ENCODE assay signal across 9 mouse cellular contexts in genomic region chr10:75032395-75032794, GRCm38 (mm10). TPM values are rescaled to one million over a fixed set of nuclear protein-coding genes. Genes with fewer than 3 reads are reported as not detected.
DNase-seq lines count a peak whose midpoint lies in the region; ATAC-seq and TF ChIP-seq lines count a peak whose summit lies in the region.
"Had no signal": no experiment of that assay in that cellular context is flagged by ENCODE, and none has a peak within 500 bp of the region (broad histone marks: within the 10 kb centered on the region; RNA-seq: fewer than 3 reads in every experiment).

Gene Rsph14 (minus strand): TSS chr10:75032586.

- no peak within 1 kb of the TSS for H3K9ac ChIP-seq in forebrain, embryonic 11.5 days (ENCODE audit: low read length)
- H3K9ac ChIP-seq in kidney, postnatal 0 days (ENCODE audit: low read depth, low read length) = no peak within 1 kb of the TSS
- H3K9ac ChIP-seq in limb, embryonic 12.5 days (replicated peaks) = no peak within 1 kb of the TSS

- WGBS in forebrain, embryonic 11.5 days = 30% methylated on average over 10 of the region's 10 CpGs
- WGBS in forebrain, embryonic 10.5 days = 37% methylated on average over 10 of the region's 10 CpGs
- 10% methylated on average over 10 of the region's 10 CpGs for WGBS in kidney, postnatal 0 days
- WGBS in limb, embryonic 12.5 days = 27% methylated on average over 10 of the region's 10 CpGs
- 9% methylated on average over 10 of the region's 10 CpGs for WGBS in olfactory bulb, adult 2 months

- H3K9me3 ChIP-seq in forebrain, embryonic 11.5 days (ENCODE audit: control insufficient read depth, low read length) = no peaks in the 10 kb centered on the region
- H3K9me3 ChIP-seq in forebrain, embryonic 10.5 days = no peaks in the 10 kb centered on the region
- H3K9me3 ChIP-seq in kidney, postnatal 0 days (replicated peaks; ENCODE audit: low read length) = no peaks in the 10 kb centered on the region
- H3K9me3 ChIP-seq in limb, embryonic 12.5 days = no peaks in the 10 kb centered on the region

- H3K4me1 ChIP-seq in forebrain, embryonic 11.5 days (replicated peaks; ENCODE audit: control insufficient read depth, insufficient read depth, low read length) = no peaks in the 10 kb centered on the region; the same call in 1 of the 2 replicates
- peaks cover 41% of the 10 kb centered on the region for H3K4me1 ChIP-seq in forebrain, embryonic 10.5 days
- no peaks in the 10 kb centered on the region for H3K4me1 ChIP-seq in kidney, postnatal 0 days (replicated peaks; ENCODE audit: insufficient read depth, low read length)
- H3K4me1 ChIP-seq in limb, embryonic 12.5 days (replicated peaks) = peaks cover 26% of the 10 kb centered on the region
- H3K4me1 ChIP-seq in olfactory bulb, adult 2 months (ENCODE audit: control insufficient read depth, insufficient read depth, low read length) = peaks cover 6% of the 10 kb centered on the region

- no peak for TF ChIP-seq CTCF in kidney, postnatal 0 days (IDR thresholded peaks at IDR 0.05; ENCODE audit: low read depth)
- TF ChIP-seq CTCF in olfactory bulb, adult 2 months (IDR thresholded peaks at IDR 0.05; ENCODE audit: insufficient read depth, low read depth, low read length) = no peak

- H3K4me2 ChIP-seq in forebrain, embryonic 11.5 days (ENCODE audit: low read depth, low read length, severe bottlenecking) = no peak within 1 kb of the TSS
- H3K4me2 ChIP-seq in kidney, postnatal 0 days (ENCODE audit: low read length) = 0 out of 2 replicates have a peak within 1 kb of the TSS, but pooled peaks have one; percentile 1
- H3K4me2 ChIP-seq in limb, embryonic 12.5 days = peak within 1 kb of the TSS; percentile 24; the same call in 1 of the 2 replicates

- H3K27ac ChIP-seq in forebrain, embryonic 11.5 days (ENCODE audit: low read depth, low read length) = no peak within 1 kb of the TSS
- H3K27ac ChIP-seq in forebrain, embryonic 10.5 days = no peak within 1 kb of the TSS
- no peak within 1 kb of the TSS for H3K27ac ChIP-seq in kidney, postnatal 0 days
- no peak within 1 kb of the TSS for H3K27ac ChIP-seq in limb, embryonic 12.5 days
- 0 out of 2 replicates have a peak within 1 kb of the TSS, but pooled peaks have one; percentile 4 for H3K27ac ChIP-seq in olfactory bulb, adult 2 months (ENCODE audit: insufficient read depth, low read depth, low read length)

- no peak within 1 kb of the TSS for H3K4me3 ChIP-seq in forebrain, embryonic 11.5 days (ENCODE audit: low read depth, low read length)
- no peak within 1 kb of the TSS for H3K4me3 ChIP-seq in forebrain, embryonic 10.5 days
- H3K4me3 ChIP-seq in kidney, postnatal 0 days (replicated peaks; ENCODE audit: low read depth, low read length) = no peak within 1 kb of the TSS
- no peak within 1 kb of the TSS for H3K4me3 ChIP-seq in limb, embryonic 12.5 days (replicated peaks)
- H3K4me3 ChIP-seq in olfactory bulb, adult 2 months (ENCODE audit: insufficient read depth, low read depth, low read length) = peak within 1 kb of the TSS; percentile 20

- H3K27me3 ChIP-seq in forebrain, embryonic 11.5 days (ENCODE audit: control insufficient read depth, insufficient read depth, low read length) = no peaks in the 10 kb centered on the region
- H3K27me3 ChIP-seq in forebrain, embryonic 10.5 days (ENCODE audit: poor library complexity, severe bottlenecking) = peaks cover 6% of the 10 kb centered on the region; the same call in 1 of the 2 replicates
- no peaks in the 10 kb centered on the region for H3K27me3 ChIP-seq in kidney, postnatal 0 days (ENCODE audit: insufficient read depth, low read length)
- H3K27me3 ChIP-seq in limb, embryonic 12.5 days = no peaks in the 10 kb centered on the region

- TF ChIP-seq POLR2A in olfactory bulb, adult 2 months (IDR thresholded peaks at IDR 0.05; ENCODE audit: insufficient read depth, low read depth, low read length) = no peak

- DNase-seq in forebrain, embryonic 11.5 days (ENCODE audit: low spot score) = peak; percentile 79
- no peak for DNase-seq in forebrain, embryonic 10.5 days (ENCODE audit: extremely low spot score, low spot score)
- DNase-seq in cerebellum, postnatal 36 days = peak; percentile 62 to 68
- peak; percentile 69 for DNase-seq in gastrocnemius, adult 18-20 months (ENCODE audit: low spot score)
- peak; percentile 60 for DNase-seq in kidney, postnatal 0 days (ENCODE audit: low spot score)
- no peak for DNase-seq in thymus, postnatal 14 days

- no peaks in the 10 kb centered on the region for H3K36me3 ChIP-seq in forebrain, embryonic 11.5 days (ENCODE audit: control insufficient read depth, insufficient read depth, low read length)
- no peaks in the 10 kb centered on the region for H3K36me3 ChIP-seq in forebrain, embryonic 10.5 days (replicated peaks)
- no peaks in the 10 kb centered on the region for H3K36me3 ChIP-seq in kidney, postnatal 0 days (ENCODE audit: insufficient read depth, low read length)
- H3K36me3 ChIP-seq in limb, embryonic 12.5 days = no peaks in the 10 kb centered on the region

- ATAC-seq in forebrain, embryonic 11.5 days (replicated peaks; ENCODE audit: low FRiP score) = no peak
- no peak for ATAC-seq in kidney, postnatal 0 days (replicated peaks; ENCODE audit: low FRiP score, low read depth)
- peak; percentile 6; the same call in 1 of the 2 replicates for ATAC-seq in limb, embryonic 12.5 days (ENCODE audit: insufficient number of reproducible peaks, insufficient read depth, low FRiP score, low TSS enrichment, low read depth)

RNA-seq across cellular contexts. Expression of gene Rsph14, which starts in this region (rescaled TPM):
- not detected in 2 replicates for polyA plus RNA-seq in forebrain, embryonic 11.5 days (2014; fragmentation: Nextera tagmentation; extraction: Ambion mirVana)
- polyA plus RNA-seq in forebrain, embryonic 10.5 days (2016; fragmentation: Nextera tagmentation; extraction: Ambion mirVana) = not detected in 2 replicates
- not detected for total RNA-seq in gastrocnemius, adult 18-20 months (2021)
- not detected in 2 replicates for polyA plus RNA-seq in kidney, postnatal 0 days (2015; fragmentation: Nextera tagmentation; extraction: Ambion mirVana)
- not detected in 2 replicates for polyA plus RNA-seq in limb, embryonic 12.5 days (2016; fragmentation: Nextera tagmentation; extraction: Ambion mirVana)
- polyA plus RNA-seq in olfactory bulb, adult 2 months (2012; ENCODE audit: insufficient read depth, insufficient read length, low replicate concordance, missing spikeins) = not detected in 2 replicates
- total RNA-seq: neutrophil, adult 5-6 weeks had no signal

Comparison
In these comparisons a context has a peak if more than half of its experiments do, and no peak if none do; other contexts are left out.
1. Peak in DNase-seq in forebrain, embryonic 11.5 days; RNA of the gene not detected or under 1 TPM.
2. Peak in DNase-seq in gastrocnemius, adult 18-20 months; RNA of the gene not detected or under 1 TPM.
3. Peak in DNase-seq and H3K4me2 ChIP-seq in kidney, postnatal 0 days; RNA of the gene not detected or under 1 TPM.
4. Peak in ATAC-seq and H3K4me2 ChIP-seq in limb, embryonic 12.5 days; RNA of the gene not detected or under 1 TPM.
5. DNase-seq: peak in cerebellum, postnatal 36 days (2 of 2); none in forebrain, embryonic 10.5 days (single experiment) and thymus, postnatal 14 days (single experiment).